Mouse (Mus musculus) bone marrow, adult 2 months (tissue): Measurements from ENCODE around the gene Il11ra1. TPM values are rescaled to one million over a fixed set of nuclear protein-coding genes. Genes with fewer than 3 reads are reported as not detected.
"Not testable (repeated sequence)": the region's sequence is repeated elsewhere in the genome, so short reads cannot be mapped to it uniquely, and the experiment has no call there.

Source experiments
- H3K27ac ChIP-seq: fragments of 200-500 bp; 2 replicates; pipeline ENCODE4 v1.5.1; 2012; ENCODE audit warnings: low read depth, mild to moderate bottlenecking, control low read depth, inconsistent platforms, low read length; ENCODE audit not compliant: control insufficient read depth, poor library complexity, insufficient read depth
- H3K4me1 ChIP-seq: fragments of 200-500 bp; 2 replicates; pipeline ENCODE4 v1.6.1; 2011; ENCODE audit warnings: low read length; ENCODE audit not compliant: control insufficient read depth, insufficient read depth
- H3K4me3 ChIP-seq: fragments of 200-500 bp; replicated peaks from 2 replicates; pipeline ENCODE3; 2011; ENCODE audit warnings: mild to moderate bottlenecking, low read depth, low read length, control low read depth; ENCODE audit not compliant: control insufficient read depth
- WGBS: fragments of 180-500 bp; shearing (Covaris S2); methylation state at CpG from one replicate; pipeline ENCODE4 v1.1.7; 2018; 5-methylcytosine and 5-hydroxymethylcytosine counted together
- polyA plus RNA-seq: library from polyadenylated mRNA; stranded (reverse); fragments of >200 nt; gene quantifications from 2 replicates; pipeline ENCODE4 v1.2.4, GENCODE M21; 2011; ENCODE audit warnings: low replicate concordance; ENCODE audit not compliant: missing spikeins, insufficient read depth, insufficient read length

Gene Il11ra1
- polyA plus RNA-seq, 1 experiment = 77.3 TPM

DNA sequence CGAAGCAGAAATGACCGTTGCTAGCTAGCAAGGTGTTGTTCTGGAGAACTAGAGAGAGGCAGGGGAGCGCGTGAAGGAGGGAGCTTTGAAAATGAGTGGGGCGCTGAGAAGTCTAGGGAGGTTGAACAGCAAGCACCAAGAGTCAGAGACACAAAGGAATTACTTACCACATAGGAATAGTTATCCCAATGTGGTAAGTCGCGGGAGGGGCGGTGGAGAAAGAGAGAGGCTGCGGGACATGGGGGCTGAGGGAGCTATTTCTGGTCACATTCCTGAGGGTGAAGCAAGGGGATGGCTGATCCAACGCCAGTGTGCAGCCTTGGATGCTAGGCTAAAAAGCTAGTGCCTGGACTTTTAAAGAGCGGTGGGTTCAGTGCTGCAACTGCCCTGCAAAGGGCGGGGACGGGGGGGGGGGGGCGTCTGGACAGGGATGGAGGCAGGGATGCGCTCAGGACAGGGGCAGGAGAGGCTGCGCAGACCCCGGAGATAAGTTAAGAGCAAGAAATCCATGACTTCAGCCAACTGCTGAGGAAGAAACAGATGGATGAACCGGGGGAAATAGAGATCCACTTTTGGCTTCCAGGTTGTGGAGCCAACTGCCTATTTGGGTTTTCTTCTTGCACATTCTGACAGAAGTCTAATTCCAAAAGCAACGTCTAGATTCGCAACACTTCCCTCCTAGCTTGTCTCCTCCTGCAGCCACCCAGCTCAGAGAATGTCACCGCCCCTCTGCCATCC is 82.1 kb downstream of the Il11ra1 start:
- not testable (repeated sequence) for H3K4me1 ChIP-seq, H3K27ac ChIP-seq, H3K4me3 ChIP-seq
- 27% methylated on average over 19 of the region's 21 CpGs for WGBS

- not testable (repeated sequence) for H3K27ac ChIP-seq, H3K4me3 ChIP-seq, H3K4me1 ChIP-seq
- 66% methylated on average over 4 of the region's 4 CpGs for WGBS
These were observed 82.9 kb downstream of the Il11ra1 start for GRCm38 (mm10) chr4:41782711-41783110.

GRCm38 (mm10) chr4:41783197-41783596 is 83.4 kb downstream of the Il11ra1 start:
- WGBS = 77% methylated on average over 3 of the region's 3 CpGs
- H3K4me1 ChIP-seq, H3K27ac ChIP-seq, H3K4me3 ChIP-seq: not testable (repeated sequence)

Other genes starting within 250 kb of the Il11ra1 start
- gene Kif24, start 235.1 kb upstream of the Il11ra1 start, polyA plus RNA-seq = 11.5 and 17.6 TPM in 2 replicates
- gene Nudt2, start 234.8 kb upstream of the Il11ra1 start, polyA plus RNA-seq = 3.0 and 3.9 TPM in 2 replicates
- gene AI464131, start 196.9 kb upstream of the Il11ra1 start, polyA plus RNA-seq = 0.31 TPM in 1 of 2 replicates, not detected in the other
- gene 1110017D15Rik, start 182.7 kb upstream of the Il11ra1 start, polyA plus RNA-seq = not detected in 2 replicates
- 6.9 and 17.8 TPM in 2 replicates for gene Fam219a, start 130.5 kb upstream of the Il11ra1 start, polyA plus RNA-seq
- gene Dnaic1, start 130.2 kb upstream of the Il11ra1 start, polyA plus RNA-seq = not detected in 2 replicates
- 1.0 and 1.2 TPM in 2 replicates for gene Enho, start 59.7 kb upstream of the Il11ra1 start, polyA plus RNA-seq
- not detected in 2 replicates for gene Cntfr, start 2.9 kb upstream of the Il11ra1 start, polyA plus RNA-seq
- 30.1 and 37.2 TPM in 2 replicates for gene Rpp25l, start 13.5 kb downstream of the Il11ra1 start, polyA plus RNA-seq
- gene Dctn3, start 23.2 kb downstream of the Il11ra1 start, polyA plus RNA-seq = 24.0 and 48.2 TPM in 2 replicates
- not detected in 2 replicates for gene Arid3c, start 31.2 kb downstream of the Il11ra1 start, polyA plus RNA-seq
- gene Galt, start 55.2 kb downstream of the Il11ra1 start, polyA plus RNA-seq = 12.3 and 26.9 TPM in 2 replicates
- gene Sigmar1, start 56.2 kb downstream of the Il11ra1 start, polyA plus RNA-seq = 6.0 and 13.4 TPM in 2 replicates
- 6.2 and 28.8 TPM in 2 replicates for gene Ccl27a, start 74.3 kb downstream of the Il11ra1 start, polyA plus RNA-seq
- gene Gm21541, start 203.6 kb downstream of the Il11ra1 start, polyA plus RNA-seq = not detected in 2 replicates
- gene Gm20878, start 241.6 kb downstream of the Il11ra1 start, polyA plus RNA-seq = 3.8 and 6.1 TPM in 2 replicates